Mouse (Mus musculus) embryonic fibroblast, embryonic 13.5 days (primary cell): ENCODE data around the gene Fbxw11.

Source experiments
- CTCF ChIP-seq: IDR thresholded peaks from 2 replicates; pipeline ENCODE4 v1.5.1; 2011; ENCODE audit warnings: mild to moderate bottlenecking, control low read depth, low read length, moderate library complexity, borderline replicate concordance; ENCODE audit not compliant: insufficient read depth
- POLR2A ChIP-seq: IDR thresholded peaks from 2 replicates; pipeline ENCODE4 v1.6.1; 2011; ENCODE audit warnings: low read depth, mild to moderate bottlenecking, control low read depth, low read length, moderate library complexity

DNA sequence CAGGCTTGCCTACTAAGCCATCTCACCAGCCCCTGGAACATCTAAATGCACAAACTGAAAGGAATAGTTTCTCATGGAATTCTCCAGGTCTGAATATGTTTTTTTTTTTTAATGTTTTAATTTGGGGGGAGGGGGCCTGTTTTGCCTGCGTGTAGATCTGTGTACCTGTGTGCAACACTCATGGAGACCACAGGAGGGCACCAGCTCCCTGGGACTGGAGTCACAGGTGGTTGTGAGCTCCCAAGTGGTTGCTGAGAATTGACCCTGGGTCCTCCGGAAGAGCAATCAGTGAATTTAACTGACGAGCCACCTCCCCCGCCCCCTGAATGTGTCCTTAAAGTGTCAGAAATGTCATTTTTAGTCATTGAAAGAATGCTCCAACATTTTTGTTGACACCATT is 48.4 kb upstream of the Fbxw11 start:
- TF ChIP-seq CTCF (no peak), POLR2A (no peak)
